Mouse (Mus musculus) CD8-positive naive resting alpha-beta T cell, adult 57 days (primary cell): ENCODE data around the gene Misp. TPM values are rescaled to one million over a fixed set of nuclear protein-coding genes. Genes with fewer than 3 reads are reported as not detected.

Experiments
- total RNA-seq: library from RNA; stranded (reverse); gene quantifications from one replicate; pipeline ENCODE4 v1.2.4, GENCODE M21; 2023

Misp gene
- total RNA-seq, result not detected

GRCm38 (mm10) chr10:79820782-79821181 is at the start of gene Misp:
Gene Misp (plus strand): TSS chr10:79820989.

GRCm38 (mm10) chr10:79777103-79777531 is 43.7 kb upstream of the Misp start, which contains the start of gene Fstl3:
Gene Fstl3 (plus strand): TSS chr10:79777272.

GRCm38 (mm10) chr10:79790861-79791260 is 29.9 kb upstream of the Misp start, which contains the start of gene Prss57:
Gene Prss57 (minus strand): TSS chr10:79790961.

GRCm38 (mm10) chr10:79793051-79793737 is 27.6 kb upstream of the Misp start, which contains the start of gene Palm:
Gene Palm (plus strand): TSS chr10:79793572.

GRCm38 (mm10) chr10:79853860-79854795 is 33.3 kb downstream of the Misp start, which contains the start of gene Ptbp1:
Gene Ptbp1 (plus strand): TSS chr10:79854427.

GRCm38 (mm10) chr10:79874290-79874862 is 53.6 kb downstream of the Misp start, which contains the start of the genes Prtn3 and Plppr3:
Gene Prtn3 (plus strand): TSS chr10:79874476.
Gene Plppr3 (minus strand): TSS chr10:79874634.

Other genes with a start within 250 kb of the Misp start
- gene Theg, start 233.7 kb upstream of the Misp start, total RNA-seq, result not detected
- not detected for gene C2cd4c, start 207.0 kb upstream of the Misp start, total RNA-seq
- gene Shc2, start 183.1 kb upstream of the Misp start, total RNA-seq, result not detected
- gene Odf3l2, start 175.3 kb upstream of the Misp start, total RNA-seq, result not detected
- gene Madcam1, start 156.4 kb upstream of the Misp start, total RNA-seq, result not detected
- 16.9 TPM for gene Tpgs1, start 151.6 kb upstream of the Misp start, total RNA-seq
- gene Cdc34, start 138.8 kb upstream of the Misp start, total RNA-seq, result 74.7 TPM
- 3.1 TPM for gene Gzmm, start 132.0 kb upstream of the Misp start, total RNA-seq
- 108 TPM for gene Bsg, start 116.5 kb upstream of the Misp start, total RNA-seq
- gene Hcn2, start 104.4 kb upstream of the Misp start, total RNA-seq, result not detected
- gene Polrmt, start 74.4 kb upstream of the Misp start, total RNA-seq, result 71.2 TPM
- gene Fgf22, start 65.9 kb upstream of the Misp start, total RNA-seq, result not detected
- 62.8 TPM for gene Rnf126, start 54.0 kb upstream of the Misp start, total RNA-seq
- 1.1 TPM for gene Fstl3, start 43.7 kb upstream of the Misp start, total RNA-seq
- not detected for gene Prss57, start 30.0 kb upstream of the Misp start, total RNA-seq
- 5.8 TPM for gene Palm, start 27.4 kb upstream of the Misp start, total RNA-seq
- 606 TPM for gene Ptbp1, start 33.4 kb downstream of the Misp start, total RNA-seq
- gene Prtn3, start 53.5 kb downstream of the Misp start, total RNA-seq, result not detected
- not detected for gene Plppr3, start 53.6 kb downstream of the Misp start, total RNA-seq
- not detected for gene Elane, start 65.3 kb downstream of the Misp start, total RNA-seq
- not detected for gene Cfd, start 69.9 kb downstream of the Misp start, total RNA-seq
- 61.6 TPM for gene Med16, start 87.9 kb downstream of the Misp start, total RNA-seq
- not detected for gene Gm26602, start 89.9 kb downstream of the Misp start, total RNA-seq
- 0.73 TPM for gene Kiss1r, start 96.0 kb downstream of the Misp start, total RNA-seq
- 102 TPM for gene R3hdm4, start 100.2 kb downstream of the Misp start, total RNA-seq
- 7.3 TPM for gene Arid3a, start 106.1 kb downstream of the Misp start, total RNA-seq
- gene Wdr18, start 139.2 kb downstream of the Misp start, total RNA-seq, result 48.8 TPM
- 0.58 TPM for gene Grin3b, start 149.7 kb downstream of the Misp start, total RNA-seq
- 142 TPM for gene Tmem259, start 163.3 kb downstream of the Misp start, total RNA-seq
- 499 TPM for gene Cnn2, start 167.6 kb downstream of the Misp start, total RNA-seq
- gene Abca7, start 175.5 kb downstream of the Misp start, total RNA-seq, result 82.9 TPM
- gene Arhgap45, start 195.7 kb downstream of the Misp start, total RNA-seq, result 806 TPM
- gene Polr2e, start 218.8 kb downstream of the Misp start, total RNA-seq, result 68.7 TPM
- 131 TPM for gene Gpx4, start 226.2 kb downstream of the Misp start, total RNA-seq